Mouse (Mus musculus): ENCODE data around the gene Borcs5. TPM values are rescaled to one million over a fixed set of nuclear protein-coding genes. Genes with fewer than 3 reads are reported as not detected.
"Not testable (repeated sequence)": the region's sequence is repeated elsewhere in the genome, so short reads cannot be mapped to it uniquely, and the experiment has no call there.

The Borcs5 gene
- polyA plus RNA-seq, 1 experiment from 2014 or later, result 46.2 TPM

GRCm38 (mm10) chr6:134659108-134659958, 20.0 kb downstream of the Borcs5 start:
- no peaks in the 10 kb centered on the region for H3K4me1 ChIP-seq (ENCODE audit: control insufficient read depth, insufficient read depth, low read length)
- H3K4me2 ChIP-seq (ENCODE audit: low read length), result 0 out of 2 replicates have a peak overlapping the region, but pooled peaks have one; percentile 26
- H3K36me3 ChIP-seq (ENCODE audit: control insufficient read depth, insufficient read depth, low read length), result no peaks in the 10 kb centered on the region
- no peaks in the 10 kb centered on the region for H3K9me3 ChIP-seq (replicated peaks; ENCODE audit: control insufficient read depth, low read length, poor library complexity, severe bottlenecking)
- 20% methylated on average over 9 of the region's 9 CpGs for WGBS
- no peak overlapping the region for H3K9ac ChIP-seq (ENCODE audit: low read depth, low read length)
- no peak overlapping the region for H3K4me3 ChIP-seq (ENCODE audit: low read depth, low read length)
- H3K27ac ChIP-seq (ENCODE audit: low read length), result no peak overlapping the region
- ATAC-seq, result peak; percentile 95
- no peaks in the 10 kb centered on the region for H3K27me3 ChIP-seq (ENCODE audit: control insufficient read depth, insufficient read depth, low read depth, low read length)

GRCm38 (mm10) chr6:134660714-134661406, 21.6 kb downstream of the Borcs5 start:
- Histone ChIP-seq H3K9ac (ENCODE audit: low read depth, low read length) (no peak overlapping the region), H3K4me3 (ENCODE audit: low read depth, low read length) (no peak overlapping the region), H3K9me3 (replicated peaks; ENCODE audit: control insufficient read depth, low read length, poor library complexity, severe bottlenecking) (no peaks in the 10 kb centered on the region), H3K4me2 (ENCODE audit: low read length) (no peak overlapping the region), H3K27ac (ENCODE audit: low read length) (no peak overlapping the region), H3K27me3 (ENCODE audit: control insufficient read depth, insufficient read depth, low read depth, low read length) (no peaks in the 10 kb centered on the region), H3K4me1 (ENCODE audit: control insufficient read depth, insufficient read depth, low read length) (no peaks in the 10 kb centered on the region), H3K36me3 (ENCODE audit: control insufficient read depth, insufficient read depth, low read length) (no peaks in the 10 kb centered on the region)
- ATAC-seq, result no peak
- 82% methylated on average over 8 of the region's 8 CpGs for WGBS

DNA sequence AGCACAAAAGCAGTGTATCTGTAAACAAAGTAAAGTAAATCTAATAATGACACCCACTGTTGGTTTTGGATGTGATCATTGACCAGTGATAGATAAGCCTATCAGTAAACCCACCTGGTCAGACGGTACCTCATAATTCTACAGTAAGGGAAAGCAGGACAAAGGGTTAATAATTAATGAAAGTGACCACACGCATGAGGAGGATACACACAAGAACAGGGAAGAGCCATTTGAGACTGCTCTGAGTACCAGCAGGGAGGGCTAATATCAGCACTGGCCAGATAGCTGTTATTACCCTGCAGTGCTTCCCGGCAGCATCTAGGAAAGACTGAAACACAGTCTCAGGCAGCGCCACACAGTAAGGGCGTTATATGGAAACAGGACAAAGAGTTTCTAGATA, 25.3 kb downstream of the Borcs5 start:
- 75% methylated on average over 5 of the region's 5 CpGs for WGBS
- no peak overlapping the region for H3K27ac ChIP-seq (ENCODE audit: low read length)
- H3K27me3 ChIP-seq (ENCODE audit: control insufficient read depth, insufficient read depth, low read depth, low read length), result no peaks in the 10 kb centered on the region
- H3K4me3 ChIP-seq (ENCODE audit: low read depth, low read length), result no peak overlapping the region
- ATAC-seq, result no peak
- H3K4me2 ChIP-seq (ENCODE audit: low read length), result no peak overlapping the region
- H3K9ac ChIP-seq (ENCODE audit: low read depth, low read length), result no peak overlapping the region
- H3K4me1 ChIP-seq (ENCODE audit: control insufficient read depth, insufficient read depth, low read length), result no peaks in the 10 kb centered on the region
- no peaks in the 10 kb centered on the region for H3K36me3 ChIP-seq (ENCODE audit: control insufficient read depth, insufficient read depth, low read length)
- H3K9me3 ChIP-seq (replicated peaks; ENCODE audit: control insufficient read depth, low read length, poor library complexity, severe bottlenecking), result no peaks in the 10 kb centered on the region

- H3K27ac ChIP-seq (ENCODE audit: low read length), result no peak overlapping the region
- no peak overlapping the region for H3K4me3 ChIP-seq (ENCODE audit: low read depth, low read length)
- no peaks in the 10 kb centered on the region for H3K36me3 ChIP-seq (ENCODE audit: control insufficient read depth, insufficient read depth, low read length)
- no peaks in the 10 kb centered on the region for H3K4me1 ChIP-seq (ENCODE audit: control insufficient read depth, insufficient read depth, low read length)
- no peaks in the 10 kb centered on the region for H3K27me3 ChIP-seq (ENCODE audit: control insufficient read depth, insufficient read depth, low read depth, low read length)
- no peak for ATAC-seq
- H3K4me2 ChIP-seq (ENCODE audit: low read length), result no peak overlapping the region
- no peak overlapping the region for H3K9ac ChIP-seq (ENCODE audit: low read depth, low read length)
- 87% methylated on average over 9 of the region's 9 CpGs for WGBS
- no peaks in the 10 kb centered on the region for H3K9me3 ChIP-seq (replicated peaks; ENCODE audit: control insufficient read depth, low read length, poor library complexity, severe bottlenecking)
Observed at GRCm38 (mm10) chr6:134665817-134666216, 26.5 kb downstream of the Borcs5 start.

DNA sequence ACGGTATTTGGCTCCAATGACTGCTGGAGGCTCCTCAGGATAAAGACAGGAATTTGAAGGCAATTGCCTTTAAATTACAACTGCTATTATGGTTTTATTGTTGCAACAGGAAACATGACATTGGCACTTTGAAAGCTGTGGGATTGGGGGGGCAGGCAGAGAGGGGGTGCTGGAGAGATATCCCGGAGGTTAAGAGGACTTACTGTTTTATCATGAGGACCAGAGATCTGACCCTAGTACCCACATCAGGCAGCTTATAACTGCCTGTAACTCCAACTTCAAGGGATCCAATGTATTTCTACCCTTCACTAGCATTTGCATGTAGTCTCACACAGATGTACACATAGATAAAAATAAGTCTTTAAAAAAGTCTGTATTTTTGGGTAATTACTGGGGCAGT, 29.2 kb downstream of the Borcs5 start:
- no peaks in the 10 kb centered on the region for H3K4me1 ChIP-seq (ENCODE audit: control insufficient read depth, insufficient read depth, low read length)
- no peaks in the 10 kb centered on the region for H3K36me3 ChIP-seq (ENCODE audit: control insufficient read depth, insufficient read depth, low read length)
- no peak overlapping the region for H3K9ac ChIP-seq (ENCODE audit: low read depth, low read length)
- H3K27ac ChIP-seq (ENCODE audit: low read length), result no peak overlapping the region
- no peaks in the 10 kb centered on the region for H3K27me3 ChIP-seq (ENCODE audit: control insufficient read depth, insufficient read depth, low read depth, low read length)
- ATAC-seq, result no peak
- no peaks in the 10 kb centered on the region for H3K9me3 ChIP-seq (replicated peaks; ENCODE audit: control insufficient read depth, low read length, poor library complexity, severe bottlenecking)
- H3K4me2 ChIP-seq (ENCODE audit: low read length), result no peak overlapping the region
- no peak overlapping the region for H3K4me3 ChIP-seq (ENCODE audit: low read depth, low read length)
- 90% methylated on average over 2 of the region's 2 CpGs for WGBS

DNA sequence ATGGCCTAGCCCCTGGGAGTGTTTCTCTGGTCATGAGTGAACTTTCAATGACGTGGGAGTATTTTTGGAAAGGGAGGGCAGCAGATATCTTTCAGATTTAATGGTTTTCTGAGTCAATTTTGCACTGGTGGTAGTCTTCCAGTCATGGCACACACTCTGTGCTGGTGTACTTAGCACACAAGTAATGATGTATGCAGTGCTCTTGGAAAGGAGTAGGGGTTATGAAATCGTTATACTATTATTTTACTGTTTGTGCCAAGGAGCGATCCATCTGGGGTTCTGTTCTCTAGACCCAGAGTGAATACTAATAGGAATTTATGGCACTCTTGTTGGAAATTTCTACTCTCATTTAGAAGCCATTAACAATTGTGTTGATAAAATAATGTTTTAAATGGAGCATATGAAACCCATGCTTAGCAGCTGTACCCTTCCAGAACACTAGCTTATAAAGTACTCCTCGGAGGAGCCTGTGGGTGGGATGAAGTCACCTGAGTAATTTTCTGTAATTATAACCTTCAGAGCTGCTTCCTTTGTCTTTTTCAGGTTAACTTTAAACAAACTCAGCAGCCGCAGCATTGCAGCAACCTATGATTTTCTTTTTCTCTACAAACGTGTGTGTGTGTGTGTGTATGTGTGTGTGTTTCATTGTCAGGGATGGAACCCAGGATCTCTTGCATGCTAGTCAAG, 30.0 kb downstream of the Borcs5 start:
- Histone ChIP-seq H3K36me3 (ENCODE audit: control insufficient read depth, insufficient read depth, low read length) (no peaks in the 10 kb centered on the region), H3K9me3 (replicated peaks; ENCODE audit: control insufficient read depth, low read length, poor library complexity, severe bottlenecking) (no peaks in the 10 kb centered on the region), H3K4me1 (ENCODE audit: control insufficient read depth, insufficient read depth, low read length) (no peaks in the 10 kb centered on the region), H3K27me3 (ENCODE audit: control insufficient read depth, insufficient read depth, low read depth, low read length) (no peaks in the 10 kb centered on the region), H3K9ac (ENCODE audit: low read depth, low read length) (no peak overlapping the region), H3K27ac (ENCODE audit: low read length) (no peak overlapping the region), H3K4me3 (ENCODE audit: low read depth, low read length) (no peak overlapping the region), H3K4me2 (ENCODE audit: low read length) (no peak overlapping the region)
- no peak for ATAC-seq
- WGBS, result 81% methylated on average over 6 of the region's 6 CpGs

DNA sequence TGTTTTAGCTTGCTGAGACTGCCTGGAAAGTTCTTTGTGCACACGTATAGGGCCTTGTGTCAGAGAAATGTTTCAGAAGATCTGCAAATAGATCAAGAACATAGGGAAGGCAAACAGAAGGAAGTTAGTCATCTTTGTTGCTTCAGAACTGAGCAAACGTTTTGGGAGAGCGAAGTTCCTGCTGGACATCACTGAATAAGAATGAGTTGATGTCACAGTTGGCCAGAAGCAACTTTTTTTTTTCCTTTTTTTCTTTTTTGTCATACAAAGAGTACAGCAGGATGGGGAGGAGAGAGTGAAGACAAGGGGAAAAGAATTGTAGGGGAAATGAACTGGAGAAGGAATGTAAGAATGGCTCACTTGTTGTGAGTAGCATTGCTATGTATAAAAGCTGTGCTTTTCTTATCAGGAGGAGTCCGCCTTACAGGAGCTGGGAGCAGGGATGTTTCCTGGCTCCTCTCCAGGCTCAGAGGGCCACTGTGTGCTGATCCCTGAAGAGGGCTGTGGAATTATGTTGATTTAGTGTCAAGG, 31.6 kb downstream of the Borcs5 start:
- Histone ChIP-seq H3K27me3 (ENCODE audit: control insufficient read depth, insufficient read depth, low read depth, low read length) (no peaks in the 10 kb centered on the region), H3K27ac (ENCODE audit: low read length) (no peak overlapping the region), H3K9ac (ENCODE audit: low read depth, low read length) (no peak overlapping the region), H3K4me2 (ENCODE audit: low read length) (no peak overlapping the region), H3K4me3 (ENCODE audit: low read depth, low read length) (no peak overlapping the region), H3K9me3 (replicated peaks; ENCODE audit: control insufficient read depth, low read length, poor library complexity, severe bottlenecking) (no peaks in the 10 kb centered on the region), H3K36me3 (ENCODE audit: control insufficient read depth, insufficient read depth, low read length) (no peaks in the 10 kb centered on the region), H3K4me1 (ENCODE audit: control insufficient read depth, insufficient read depth, low read length) (no peaks in the 10 kb centered on the region)
- 63% methylated on average over 4 of the region's 4 CpGs for WGBS
- ATAC-seq, result no peak

DNA sequence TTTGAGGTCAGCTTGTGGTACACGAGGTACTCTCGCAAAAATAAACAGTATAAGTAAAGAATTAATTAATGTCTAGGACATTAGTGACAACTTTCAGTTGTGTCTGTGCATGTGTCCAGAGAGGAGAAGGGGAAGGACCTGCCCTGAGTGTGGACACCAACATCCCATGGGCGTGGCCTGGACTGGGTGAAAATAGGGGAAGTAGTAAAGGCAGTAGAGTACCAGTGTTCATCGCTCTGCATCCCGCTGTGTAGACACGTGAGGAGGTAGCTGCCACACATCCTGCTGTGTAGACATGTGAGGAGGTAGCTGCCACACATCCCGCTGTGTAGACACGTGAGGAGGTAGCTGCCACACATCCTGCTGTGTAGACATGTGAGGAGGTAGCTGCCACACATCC, 34.4 kb downstream of the Borcs5 start:
- not testable (repeated sequence) for H3K27me3 ChIP-seq (ENCODE audit: control insufficient read depth, insufficient read depth, low read depth, low read length); H3K4me2 ChIP-seq (ENCODE audit: low read length); ATAC-seq; H3K9ac ChIP-seq (ENCODE audit: low read depth, low read length); H3K9me3 ChIP-seq (replicated peaks; ENCODE audit: control insufficient read depth, low read length, poor library complexity, severe bottlenecking); H3K27ac ChIP-seq (ENCODE audit: low read length); H3K4me3 ChIP-seq (ENCODE audit: low read depth, low read length); H3K4me1 ChIP-seq (ENCODE audit: control insufficient read depth, insufficient read depth, low read length); H3K36me3 ChIP-seq (ENCODE audit: control insufficient read depth, insufficient read depth, low read length)
- WGBS, result 90% methylated on average over 8 of the region's 8 CpGs
